Mouse (Mus musculus) CH12.LX (cell line): ENCODE measurements around the gene Ube2i.

Source experiments
- CTCF ChIP-seq, 2 experiments: IDR thresholded peaks in 1 of 2; conservative IDR thresholded peaks in 1 of 2; 2 replicates each; pipeline ENCODE4 v1.5.1; 2011 to 2012; ENCODE audit warnings: low read depth in 2 of 2, low read length in 2 of 2, improper control_type of control experiment in 1 of 2, inconsistent platforms in 1 of 2, mild to moderate bottlenecking in 1 of 2, moderate library complexity in 1 of 2
- E2F4 ChIP-seq: IDR thresholded peaks from 2 replicates; pipeline ENCODE4 v1.6.1; 2011; ENCODE audit warnings: low read depth, low read length, improper control_type of control experiment; ENCODE audit not compliant: insufficient replicate concordance
- GABPA ChIP-seq: IDR thresholded peaks from 2 replicates; pipeline ENCODE4 v1.6.1; 2012; ENCODE audit warnings: low read depth, low read length, improper control_type of control experiment, inconsistent platforms; ENCODE audit not compliant: insufficient replicate concordance
- POLR2A ChIP-seq: IDR thresholded peaks from 2 replicates; pipeline ENCODE4 v1.6.1; 2011; ENCODE audit warnings: low read depth, mild to moderate bottlenecking, improper control_type of control experiment, low read length
- UBTF ChIP-seq: IDR thresholded peaks from 2 replicates; pipeline ENCODE4 v1.6.1; 2012; ENCODE audit warnings: low read depth, mild to moderate bottlenecking, inconsistent platforms, low read length, improper control_type of control experiment, moderate library complexity

- TF ChIP-seq CTCF (conservative IDR thresholded peaks at IDR 0.05 in 1 of 2, IDR thresholded peaks at IDR 0.05 in 1 of 2; ENCODE audit: low read depth in 2 of 2, low read length in 2 of 2) (no peak), GABPA (no peak), UBTF (no peak), E2F4 (no peak), POLR2A (no peak)
These were observed 1.4 kb upstream of the Ube2i start for GRCm38 (mm10) chr17:25275833-25276232.
